Mouse (Mus musculus) fibroblast of lung, adult 2 months (primary cell): ENCODE results near the gene Acer3.

Experiments used
- DNase-seq: peaks from one replicate; pipeline ENCODE4 v3.0.0-alpha.2; 2011; ENCODE audit warnings: low read depth

Acer3 gene

DNA sequence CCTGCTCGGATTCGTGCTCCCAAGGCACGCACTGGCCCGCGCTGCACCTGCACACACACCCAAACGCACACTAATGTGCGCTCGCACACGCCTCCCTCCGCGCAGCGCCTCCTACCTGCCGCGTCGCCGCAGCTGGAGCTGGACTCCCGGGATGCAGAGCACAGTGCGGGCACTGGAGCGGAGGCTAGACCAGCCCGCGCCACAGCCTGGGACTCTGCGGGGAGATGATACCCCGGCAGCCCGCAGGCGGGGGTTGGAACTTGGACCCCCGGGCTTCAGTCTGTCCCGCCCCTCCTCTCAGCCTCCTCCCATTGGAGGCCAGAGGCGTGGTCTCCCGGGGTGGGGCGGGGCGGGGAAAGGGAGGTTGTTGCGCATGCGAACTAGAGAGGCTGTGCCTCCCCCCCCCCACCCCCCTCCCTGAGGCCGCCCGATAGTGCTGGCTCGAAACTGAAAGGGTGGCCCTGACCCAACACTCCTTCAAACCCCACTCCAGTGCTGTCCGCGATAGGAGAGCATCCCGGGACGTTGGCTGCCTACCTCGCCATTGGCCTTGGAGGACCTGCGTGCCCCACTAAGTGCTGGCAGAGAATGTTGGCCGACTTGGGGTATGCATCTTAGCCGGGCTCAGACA lies 143.0 kb downstream of the Acer3 start, which contains the start of gene Capn5:
Gene Capn5, minus strand, starts transcription at position 346 of the 631 bp plus-strand sequence.
- peak; percentile 44 for DNase-seq

GRCm38 (mm10) chr7:98177566-98177928 lies 143.5 kb downstream of the Acer3 start:
- DNase-seq, result no peak

DNA sequence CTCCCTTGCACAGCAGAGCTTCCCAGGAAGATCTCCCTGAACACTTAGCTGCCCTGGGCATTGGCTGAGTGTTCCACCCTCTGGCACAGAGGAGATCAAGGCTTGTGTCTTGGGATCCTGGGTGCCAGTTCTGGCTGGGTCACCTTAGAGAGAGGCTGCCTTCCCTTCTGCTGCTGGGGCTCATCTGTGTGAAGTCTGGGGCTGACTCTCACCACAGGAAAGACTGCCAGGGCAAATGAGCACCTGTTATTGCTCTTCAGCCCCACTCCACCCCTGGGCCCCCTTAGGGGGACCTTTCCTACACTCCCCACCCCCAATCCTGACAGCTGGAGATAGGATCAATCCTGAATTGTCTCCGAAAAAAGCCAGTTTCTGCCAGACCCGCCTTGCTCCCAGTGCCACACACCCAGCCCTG lies 143.9 kb downstream of the Acer3 start:
- DNase-seq, result no peak

- DNase-seq, result no peak
Observed at GRCm38 (mm10) chr7:98176322-98177070, 144.5 kb downstream of the Acer3 start.

- no peak for DNase-seq
Observed at GRCm38 (mm10) chr7:98174883-98175755, 145.9 kb downstream of the Acer3 start.

DNA sequence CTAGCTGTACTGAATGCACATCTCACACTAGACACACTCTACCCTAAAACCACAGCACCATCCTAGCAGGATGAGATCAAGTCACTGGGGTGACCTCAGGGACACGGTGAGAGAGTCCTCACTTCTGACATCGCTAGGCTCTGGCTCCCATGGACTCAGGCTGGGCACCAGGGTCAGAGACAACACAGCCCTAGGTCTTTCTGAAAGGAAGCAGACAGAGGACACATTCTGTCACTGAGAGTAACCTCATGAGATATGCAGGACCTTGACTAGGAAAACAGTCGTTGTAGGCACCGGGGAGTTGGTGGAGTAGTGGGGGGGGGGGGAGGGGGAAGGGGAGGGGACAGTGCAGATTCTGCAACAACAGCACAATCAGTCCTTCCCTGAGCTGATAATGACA lies 147.6 kb downstream of the Acer3 start:
- DNase-seq, result no peak

DNA sequence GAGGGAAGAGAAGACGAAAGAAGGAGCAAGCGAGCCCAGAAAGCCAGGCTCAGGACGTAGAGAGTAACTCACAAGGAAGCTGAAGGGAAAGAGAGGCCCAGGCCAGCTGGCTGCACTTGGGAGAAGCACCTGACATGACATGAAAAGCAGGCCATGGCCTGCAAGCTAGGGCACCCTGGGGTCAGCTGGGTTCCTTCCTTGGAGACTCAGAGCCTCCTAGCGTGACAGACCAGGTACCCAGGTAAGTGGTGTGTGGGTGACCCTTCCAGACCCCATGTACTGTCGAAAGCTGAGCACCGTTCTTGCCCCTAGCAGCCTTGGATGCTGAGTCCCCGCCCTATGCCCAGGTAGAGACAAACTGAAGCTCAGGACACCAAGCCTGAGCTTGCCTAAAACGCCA lies 148.3 kb downstream of the Acer3 start:
- no peak for DNase-seq

GRCm38 (mm10) chr7:98171141-98172073 lies 149.6 kb downstream of the Acer3 start:
- peak; percentile 95 for DNase-seq

DNA sequence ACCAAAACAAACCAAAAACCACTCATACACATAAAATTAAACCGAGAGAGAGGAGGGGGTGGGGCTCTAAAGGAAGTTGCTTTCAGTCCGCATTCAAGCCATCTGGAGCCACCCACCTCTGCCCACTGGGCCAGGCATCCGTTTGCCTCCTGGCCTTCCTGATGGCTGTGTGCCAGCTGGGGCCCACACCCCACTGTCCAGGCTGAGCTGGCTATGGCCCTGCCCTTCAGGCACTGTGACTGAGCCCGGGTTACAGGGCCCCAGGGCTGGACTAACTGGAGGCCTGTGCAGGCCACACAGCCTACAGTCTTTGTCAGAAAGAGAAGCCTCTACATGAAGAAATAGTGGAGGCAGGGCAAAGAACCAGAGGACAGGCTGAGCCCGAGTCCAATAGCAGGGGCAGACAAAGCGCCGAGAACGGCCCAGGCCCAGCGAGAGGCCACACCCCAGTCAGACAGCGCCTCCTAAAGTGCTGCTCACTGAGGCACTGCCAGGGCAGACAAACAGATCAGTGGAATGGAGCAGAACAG lies 155.9 kb downstream of the Acer3 start:
- DNase-seq, result no peak

DNA sequence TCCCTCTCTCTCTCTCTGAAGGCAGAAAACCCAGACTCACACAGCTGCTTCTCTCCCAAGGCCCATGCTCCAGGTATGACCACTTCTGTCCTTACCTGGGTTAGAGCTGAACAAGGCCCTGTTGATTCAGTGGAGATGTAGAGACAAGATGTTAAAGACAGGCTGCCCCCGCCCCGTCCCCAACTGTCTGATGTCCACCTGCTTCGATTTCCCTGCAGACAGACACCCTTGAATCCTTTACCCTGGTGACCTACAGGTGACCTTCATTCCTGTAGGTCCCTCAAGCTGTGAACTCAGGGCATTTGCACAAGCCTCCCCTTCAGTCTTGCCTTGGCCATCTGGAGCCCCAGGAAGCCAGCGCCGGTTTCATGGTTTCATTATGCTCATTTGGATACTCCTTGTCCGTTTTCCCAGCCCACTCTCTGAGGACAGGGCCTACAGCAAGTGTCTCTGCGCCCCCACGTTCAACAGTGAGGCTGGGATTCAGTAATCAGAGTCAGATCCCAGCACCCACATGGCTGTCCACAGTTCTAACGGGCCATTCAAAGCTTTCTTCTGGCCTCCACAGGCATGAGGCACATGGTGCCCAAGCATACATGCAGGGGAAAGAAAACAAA lies 156.5 kb downstream of the Acer3 start:
- DNase-seq, result no peak

GRCm38 (mm10) chr7:98163700-98164099 lies 157.3 kb downstream of the Acer3 start:
- no peak for DNase-seq

DNA sequence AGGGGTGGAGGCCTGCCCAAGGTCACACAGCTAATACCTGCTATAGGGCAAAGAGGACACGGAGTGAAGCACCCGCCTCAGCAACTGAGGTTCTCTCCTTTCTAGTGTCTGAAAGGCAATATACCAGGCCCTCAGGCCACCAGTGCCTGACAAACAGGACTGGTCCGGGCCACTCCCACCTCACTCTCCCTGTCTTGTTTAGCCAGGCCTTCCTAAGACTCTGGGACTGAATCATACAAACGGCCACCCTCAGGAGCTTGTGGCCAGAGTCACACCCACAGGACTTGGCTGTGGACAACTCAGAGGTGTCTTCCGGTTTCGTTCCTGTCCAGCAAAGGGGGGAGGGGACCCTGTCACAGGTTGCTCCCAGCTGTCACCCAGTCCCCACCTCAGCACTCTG lies 158.8 kb downstream of the Acer3 start:
- DNase-seq, result no peak

DNA sequence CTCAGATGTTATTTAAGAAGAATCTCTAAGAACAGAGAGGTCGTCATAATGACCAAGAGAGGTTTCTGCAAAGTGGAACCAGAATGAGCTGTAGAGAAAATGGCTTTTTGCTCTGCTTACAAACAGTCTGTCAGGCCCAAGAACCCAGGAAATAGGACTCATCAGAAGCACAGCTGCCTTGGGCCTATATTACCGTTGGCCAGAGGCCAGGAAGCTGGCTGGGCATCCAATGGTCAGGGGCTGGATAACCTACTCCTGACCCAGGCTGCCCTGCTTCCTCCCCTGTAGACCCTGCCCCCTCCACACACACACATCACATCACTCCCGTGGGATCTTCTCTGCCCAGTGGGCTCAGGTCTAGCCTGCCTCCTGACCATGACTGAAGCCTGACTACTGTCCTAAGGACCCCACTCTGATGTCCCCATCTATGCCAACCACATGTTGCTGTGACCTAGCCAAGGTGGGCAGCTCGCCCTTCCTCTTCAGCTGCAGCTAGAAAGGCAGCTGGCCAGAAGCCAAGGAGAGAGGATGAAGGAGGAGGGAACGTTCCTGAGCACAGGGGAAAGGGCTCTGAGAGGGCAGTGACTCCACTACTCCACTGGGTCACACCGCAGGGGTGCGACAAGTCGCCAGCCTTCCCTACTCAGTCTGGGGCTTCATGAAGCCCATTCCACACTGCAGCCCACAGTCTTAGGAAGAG lies 160.8 kb downstream of the Acer3 start:
- no peak for DNase-seq

GRCm38 (mm10) chr7:98158481-98158880 lies 162.5 kb downstream of the Acer3 start:
- DNase-seq, result no peak

GRCm38 (mm10) chr7:98157636-98158332 lies 163.2 kb downstream of the Acer3 start:
- DNase-seq, result no peak
